Mouse (Mus musculus): ENCODE results near the gene Rpl6. TPM values are rescaled to one million over a fixed set of nuclear protein-coding genes. Genes with fewer than 3 reads are reported as not detected.

The Rpl6 gene
- polyA plus RNA-seq, 1 experiment from 2014 or later: 656 TPM

GRCm38 (mm10) chr5:121254977-121255376 lies 50.7 kb downstream of the Rpl6 start:
- no peak overlapping the region for H3K4me3 ChIP-seq
- no peak for DNase-seq (ENCODE audit: low spot score)
- WGBS: 94% methylated on average over 7 of the region's 7 CpGs
- H3K4me1 ChIP-seq: no peaks in the 10 kb centered on the region
- H3K27ac ChIP-seq (replicated peaks): no peak overlapping the region
- peaks cover 25% of the 10 kb centered on the region for H3K36me3 ChIP-seq
- H3K9me3 ChIP-seq (replicated peaks): no peaks in the 10 kb centered on the region
- H3K27me3 ChIP-seq (ENCODE audit: low read depth, poor library complexity, severe bottlenecking): no peaks in the 10 kb centered on the region

Other genes starting within 250 kb of the Rpl6 start
- 0.10 and 0.47 TPM in 2 replicates for gene Rph3a, start 194.4 kb upstream of the Rpl6 start, polyA plus RNA-seq (2016; fragmentation: Nextera tagmentation; extraction: Ambion mirVana)
- 23.5 and 23.9 TPM in 2 replicates for gene Ptpn11, start 13.1 kb upstream of the Rpl6 start, polyA plus RNA-seq (2016; fragmentation: Nextera tagmentation; extraction: Ambion mirVana)
- 3.9 and 5.7 TPM in 2 replicates for gene Hectd4, start 15.7 kb downstream of the Rpl6 start, polyA plus RNA-seq (2016; fragmentation: Nextera tagmentation; extraction: Ambion mirVana)
- 72.8 and 86.5 TPM in 2 replicates for gene Trafd1, start 181.2 kb downstream of the Rpl6 start, polyA plus RNA-seq (2016; fragmentation: Nextera tagmentation; extraction: Ambion mirVana)
- gene Naa25, start 193.5 kb downstream of the Rpl6 start, polyA plus RNA-seq (2016; fragmentation: Nextera tagmentation; extraction: Ambion mirVana): 52.9 and 54.7 TPM in 2 replicates
- 1.4 TPM in 2 replicates for gene Tmem116, start 247.4 kb downstream of the Rpl6 start, polyA plus RNA-seq (2016; fragmentation: Nextera tagmentation; extraction: Ambion mirVana)
- 150 and 156 TPM in 2 replicates for gene Erp29, start 248.0 kb downstream of the Rpl6 start, polyA plus RNA-seq (2016; fragmentation: Nextera tagmentation; extraction: Ambion mirVana)